Mouse (Mus musculus): ENCODE data around the gene Gm4724. TPM values are rescaled to one million over a fixed set of nuclear protein-coding genes. Genes with fewer than 3 reads are reported as not detected.
"Not testable (repeated sequence)": the region's sequence is repeated elsewhere in the genome, so short reads cannot be mapped to it uniquely, and the experiment has no call there.

Gm4724 gene
- 9.1 TPM for polyA plus RNA-seq (2012; fragmentation: generic; extraction: Trizol)

DNA sequence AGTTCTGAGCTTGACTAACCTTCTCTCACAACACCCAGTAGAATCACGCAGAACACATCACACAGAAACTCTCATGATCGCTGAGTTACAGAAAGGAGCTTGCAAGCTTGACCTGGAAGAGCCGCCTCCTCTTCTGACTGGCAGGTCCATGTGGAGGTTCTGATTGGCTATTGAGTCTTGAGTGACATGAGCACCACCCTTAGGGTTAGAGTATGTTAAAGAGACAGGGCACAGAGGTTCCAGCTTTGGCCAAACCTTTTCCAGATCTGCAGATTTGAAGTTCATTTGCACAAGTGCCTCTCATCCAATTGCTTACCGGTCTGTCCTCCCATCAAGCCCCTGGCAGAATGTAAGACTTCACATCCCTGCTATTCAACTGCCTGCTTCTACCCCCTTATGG lies at the start of gene Gm4724:
Gm4724 (minus strand) TSS at position 101 of the 400 bp plus-strand sequence.
- not testable (repeated sequence) for H3ac ChIP-seq (ENCODE audit: control insufficient read depth, insufficient read length); H3K27me3 ChIP-seq (ENCODE audit: control insufficient read depth, insufficient read depth, insufficient read length); H3K36me3 ChIP-seq (ENCODE audit: control insufficient read depth, insufficient read depth); H3K4me2 ChIP-seq (ENCODE audit: low read depth); H3K79me2 ChIP-seq (ENCODE audit: control insufficient read depth, insufficient read depth); H3K4me3 ChIP-seq

GRCm38 (mm10) chr2:175469685-175470084 lies 34.1 kb upstream of the Gm4724 start, which contains the start of gene Zfp965:
Zfp965 (plus strand) TSS chr2:175469985.
- not testable (repeated sequence) for H3K4me2 ChIP-seq (ENCODE audit: low read depth); H3K79me2 ChIP-seq (ENCODE audit: control insufficient read depth, insufficient read depth); H3ac ChIP-seq (ENCODE audit: control insufficient read depth, insufficient read length); H3K4me3 ChIP-seq; H3K36me3 ChIP-seq (ENCODE audit: control insufficient read depth, insufficient read depth); H3K27me3 ChIP-seq (ENCODE audit: control insufficient read depth, insufficient read depth, insufficient read length)

Other genes with a start within 250 kb of the Gm4724 start
- 5.9 TPM for gene Gm14391, start 228.9 kb downstream of the Gm4724 start, polyA plus RNA-seq (2012; fragmentation: generic; extraction: Trizol)
- not detected for gene Gm14440, start 160.7 kb downstream of the Gm4724 start, polyA plus RNA-seq (2012; fragmentation: generic; extraction: Trizol)
- gene Gm4631, start 97.6 kb downstream of the Gm4724 start, polyA plus RNA-seq (2012; fragmentation: generic; extraction: Trizol): 2.4 TPM
- 1.5 TPM for gene Zfp968, start 63.4 kb downstream of the Gm4724 start, polyA plus RNA-seq (2012; fragmentation: generic; extraction: Trizol)
- gene Zfp965, start 34.2 kb upstream of the Gm4724 start, polyA plus RNA-seq (2012; fragmentation: generic; extraction: Trizol): 3.7 TPM
- not detected for gene Gm11007, start 208.2 kb upstream of the Gm4724 start, polyA plus RNA-seq (2012; fragmentation: generic; extraction: Trizol)